Mouse (Mus musculus) E14TG2a.4 (cell line): ENCODE results near the gene Stum.

Experiments used
- H3K27me3 ChIP-seq: 2 replicates; pipeline ENCODE4 v1.6.1; 2014; ENCODE audit warnings: low read length, control low read depth; ENCODE audit not compliant: insufficient read depth
- H3K36me3 ChIP-seq: 2 replicates; pipeline ENCODE4 v1.6.1; 2014; ENCODE audit warnings: low read length, control low read depth; ENCODE audit not compliant: insufficient read depth
- H3K4me1 ChIP-seq: replicated peaks from 2 replicates; pipeline ENCODE4 v1.6.1; 2014; ENCODE audit warnings: low read depth, low read length, control low read depth
- H3K4me3 ChIP-seq: replicated peaks from 2 replicates; pipeline ENCODE4 v1.5.1; 2014; ENCODE audit warnings: mild to moderate bottlenecking, low read length
- H3K9me3 ChIP-seq: 2 replicates; pipeline ENCODE4 v1.6.1; 2014; ENCODE audit warnings: low read length, control low read depth
- CTCF ChIP-seq: conservative IDR thresholded peaks from 2 replicates; pipeline ENCODE4 v1.5.1; 2014; ENCODE audit warnings: low read length
- NANOG ChIP-seq: IDR thresholded peaks from 2 replicates; pipeline ENCODE4 v1.6.1; 2014; ENCODE audit warnings: borderline replicate concordance, low read length, mixed read lengths
- POU5F1 ChIP-seq: IDR thresholded peaks from 2 replicates; pipeline ENCODE4 v1.6.1; 2014; ENCODE audit warnings: low read length, borderline replicate concordance

Stum gene

GRCm38 (mm10) chr1:180481331-180481730 lies 2.0 kb downstream of the Stum start:
- TF ChIP-seq POU5F1 (no peak), NANOG (no peak), CTCF (no peak)
- Histone ChIP-seq H3K4me1 (peaks cover 39% of the 10 kb centered on the region), H3K36me3 (no peaks in the 10 kb centered on the region), H3K4me3 (no peak overlapping the region), H3K27me3 (peaks cover 76% of the 10 kb centered on the region), H3K9me3 (no peaks in the 10 kb centered on the region)

- H3K36me3 ChIP-seq = no peaks in the 10 kb centered on the region
- H3K9me3 ChIP-seq = no peaks in the 10 kb centered on the region
- H3K4me3 ChIP-seq = no peak overlapping the region
- peaks cover 29% of the 10 kb centered on the region for H3K4me1 ChIP-seq
- peaks cover 74% of the 10 kb centered on the region for H3K27me3 ChIP-seq
- TF ChIP-seq POU5F1 (no peak), NANOG (no peak), CTCF (no peak)
Measured at GRCm38 (mm10) chr1:180480325-180480724, 3.0 kb downstream of the Stum start.

GRCm38 (mm10) chr1:180473566-180473965 lies 9.7 kb downstream of the Stum start:
- no peak overlapping the region for H3K4me3 ChIP-seq
- no peaks in the 10 kb centered on the region for H3K36me3 ChIP-seq
- TF ChIP-seq CTCF = no peak
- TF ChIP-seq POU5F1 = no peak
- no peak for TF ChIP-seq NANOG
- H3K9me3 ChIP-seq = no peaks in the 10 kb centered on the region
- peaks cover 23% of the 10 kb centered on the region for H3K27me3 ChIP-seq
- no peaks in the 10 kb centered on the region for H3K4me1 ChIP-seq

DNA sequence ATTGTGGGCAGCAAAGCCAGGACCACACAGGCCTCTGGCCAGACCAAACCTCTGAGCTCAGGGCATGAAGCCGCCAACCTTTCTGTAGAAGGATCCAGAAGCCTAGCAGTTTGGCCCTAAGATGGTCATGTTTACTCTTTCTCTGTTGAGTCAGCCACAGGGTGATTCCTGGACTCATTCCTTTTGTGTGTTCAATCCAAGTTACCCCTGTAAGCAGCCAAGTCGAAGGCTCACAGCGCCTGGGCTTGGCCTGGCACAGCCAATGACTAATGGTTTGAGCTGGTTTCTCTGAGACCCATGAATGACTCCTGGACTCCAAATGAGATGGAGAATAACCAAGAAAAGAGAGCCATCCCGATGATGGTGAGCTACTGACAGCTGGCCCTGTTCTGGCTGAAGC lies 15.3 kb downstream of the Stum start:
- Histone ChIP-seq H3K4me3 (no peak overlapping the region), H3K36me3 (no peaks in the 10 kb centered on the region), H3K4me1 (no peaks in the 10 kb centered on the region; the same call in 1 of the 2 replicates), H3K27me3 (peaks cover 7% of the 10 kb centered on the region; the same call in 1 of the 2 replicates), H3K9me3 (no peaks in the 10 kb centered on the region)
- TF ChIP-seq NANOG = no peak
- no peak for TF ChIP-seq POU5F1
- TF ChIP-seq CTCF = no peak

DNA sequence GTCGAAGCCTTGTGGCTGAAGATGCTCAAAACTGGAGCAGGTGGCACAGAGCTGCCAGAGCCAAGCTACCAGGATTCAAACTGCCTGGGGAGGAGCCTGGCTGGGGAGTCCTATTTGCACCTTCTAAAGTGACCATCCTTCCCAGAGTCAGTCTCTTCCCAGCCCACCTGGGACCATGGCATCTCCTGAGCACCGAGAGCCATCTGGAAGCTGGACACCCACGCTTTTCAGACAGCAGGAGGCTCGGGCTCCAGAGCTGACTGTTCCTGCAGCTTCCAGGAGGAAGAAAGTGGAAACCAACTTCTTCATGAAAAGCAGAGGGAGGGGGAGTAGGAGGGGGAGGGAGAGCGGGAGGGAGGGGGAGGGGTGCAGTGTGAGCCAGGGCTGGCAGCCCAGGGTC lies 17.7 kb downstream of the Stum start:
- Histone ChIP-seq H3K4me1 (no peaks in the 10 kb centered on the region; the same call in 1 of the 2 replicates), H3K4me3 (no peak overlapping the region), H3K9me3 (no peaks in the 10 kb centered on the region), H3K27me3 (peaks cover 21% of the 10 kb centered on the region), H3K36me3 (no peaks in the 10 kb centered on the region)
- TF ChIP-seq CTCF (no peak), POU5F1 (no peak), NANOG (no peak)

- TF ChIP-seq POU5F1 (no peak), NANOG (no peak), CTCF (no peak)
- Histone ChIP-seq H3K36me3 (no peaks in the 10 kb centered on the region), H3K27me3 (peaks cover 21% of the 10 kb centered on the region), H3K4me1 (no peaks in the 10 kb centered on the region; the same call in 1 of the 2 replicates), H3K9me3 (no peaks in the 10 kb centered on the region), H3K4me3 (no peak overlapping the region)
Measured at GRCm38 (mm10) chr1:180464357-180464756, 18.9 kb downstream of the Stum start.

DNA sequence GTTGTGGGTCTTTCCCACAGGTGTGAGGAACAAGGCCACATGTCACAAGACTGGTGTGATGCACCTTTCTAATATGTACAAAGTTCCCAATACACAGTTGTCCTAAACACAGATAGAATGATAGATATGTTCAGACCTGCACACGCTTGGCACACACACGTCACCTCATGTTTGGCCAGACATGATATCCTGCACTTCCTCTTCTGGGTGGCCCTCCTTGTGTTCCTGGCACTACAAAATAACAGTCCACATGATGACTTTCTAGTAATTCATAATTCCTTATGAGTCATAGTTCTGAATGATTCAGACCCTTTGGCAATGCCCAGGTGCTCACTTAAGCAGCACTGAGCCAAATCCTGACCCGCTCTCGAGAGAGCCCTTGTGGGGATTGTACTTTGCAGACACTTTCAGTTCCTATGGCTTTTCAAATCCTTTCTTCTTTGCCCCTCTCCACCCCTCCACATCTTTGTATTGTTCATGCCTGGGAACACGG lies 20.3 kb downstream of the Stum start:
- Histone ChIP-seq H3K27me3 (peaks cover 24% of the 10 kb centered on the region), H3K4me3 (no peak overlapping the region), H3K36me3 (no peaks in the 10 kb centered on the region), H3K9me3 (no peaks in the 10 kb centered on the region), H3K4me1 (no peaks in the 10 kb centered on the region; the same call in 1 of the 2 replicates)
- TF ChIP-seq CTCF (no peak), POU5F1 (no peak), NANOG (no peak)

GRCm38 (mm10) chr1:180462396-180462795 lies 20.9 kb downstream of the Stum start:
- Histone ChIP-seq H3K36me3 (no peaks in the 10 kb centered on the region), H3K4me1 (no peaks in the 10 kb centered on the region; the same call in 1 of the 2 replicates), H3K27me3 (peaks cover 31% of the 10 kb centered on the region), H3K4me3 (no peak overlapping the region), H3K9me3 (no peaks in the 10 kb centered on the region)
- TF ChIP-seq POU5F1 = no peak
- TF ChIP-seq CTCF = no peak
- no peak for TF ChIP-seq NANOG

- TF ChIP-seq CTCF (no peak), NANOG (no peak), POU5F1 (no peak)
- no peak overlapping the region for H3K4me3 ChIP-seq
- H3K36me3 ChIP-seq = no peaks in the 10 kb centered on the region
- peaks cover 5% of the 10 kb centered on the region; the same call in 1 of the 2 replicates for H3K4me1 ChIP-seq
- H3K9me3 ChIP-seq = no peaks in the 10 kb centered on the region
- H3K27me3 ChIP-seq = peaks cover 32% of the 10 kb centered on the region
Measured at GRCm38 (mm10) chr1:180460721-180461120, 22.6 kb downstream of the Stum start.
